Mouse (Mus musculus): ENCODE data around the gene Trim43b. TPM values are rescaled to one million over a fixed set of nuclear protein-coding genes. Genes with fewer than 3 reads are reported as not detected.
"Not testable (repeated sequence)": the region's sequence is repeated elsewhere in the genome, so short reads cannot be mapped to it uniquely, and the experiment has no call there.

Trim43b gene
- not detected in 2 replicates for polyA plus RNA-seq (2015; fragmentation: Nextera tagmentation; extraction: Ambion mirVana)

DNA sequence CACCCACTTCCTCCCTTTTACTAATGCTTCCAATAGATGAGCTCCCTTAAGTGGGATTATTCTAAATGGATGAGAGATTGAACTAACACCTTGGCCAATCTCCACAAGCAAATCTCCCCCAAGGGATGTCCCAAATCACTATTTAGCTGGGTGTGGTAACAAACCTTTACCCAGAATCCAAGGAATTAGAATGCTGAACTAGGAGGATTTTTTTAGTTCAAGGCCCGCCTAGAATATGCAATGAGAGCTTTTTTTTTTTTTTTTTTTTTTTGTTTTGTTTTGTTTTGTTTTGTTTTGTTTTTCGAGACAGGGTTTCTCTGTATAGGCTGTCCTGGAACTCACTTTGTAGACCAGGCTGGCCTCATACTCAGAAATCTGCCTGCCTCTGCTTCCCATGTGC, at the start of gene Trim43b:
Trim43b (minus strand) TSS at position 101 of the 400 bp plus-strand sequence.
- not testable (repeated sequence) for H3K36me3 ChIP-seq; H3K4me2 ChIP-seq; ATAC-seq (ENCODE audit: low read depth); H3K9ac ChIP-seq; H3K4me3 ChIP-seq; H3K4me1 ChIP-seq (replicated peaks); H3K27ac ChIP-seq (replicated peaks); H3K9me3 ChIP-seq; H3K27me3 ChIP-seq
- WGBS: 81% methylated on average over 2 of the region's 2 CpGs

- not testable (repeated sequence) for H3K27me3 ChIP-seq; H3K4me2 ChIP-seq; H3K4me1 ChIP-seq (replicated peaks); H3K36me3 ChIP-seq; H3K4me3 ChIP-seq; H3K9me3 ChIP-seq; ATAC-seq (ENCODE audit: low read depth); H3K27ac ChIP-seq (replicated peaks); H3K9ac ChIP-seq
- 92% methylated on average over 7 of the region's 7 CpGs for WGBS
Measured at GRCm38 (mm10) chr9:89104576-89104975, 11.9 kb upstream of the Trim43b start.

DNA sequence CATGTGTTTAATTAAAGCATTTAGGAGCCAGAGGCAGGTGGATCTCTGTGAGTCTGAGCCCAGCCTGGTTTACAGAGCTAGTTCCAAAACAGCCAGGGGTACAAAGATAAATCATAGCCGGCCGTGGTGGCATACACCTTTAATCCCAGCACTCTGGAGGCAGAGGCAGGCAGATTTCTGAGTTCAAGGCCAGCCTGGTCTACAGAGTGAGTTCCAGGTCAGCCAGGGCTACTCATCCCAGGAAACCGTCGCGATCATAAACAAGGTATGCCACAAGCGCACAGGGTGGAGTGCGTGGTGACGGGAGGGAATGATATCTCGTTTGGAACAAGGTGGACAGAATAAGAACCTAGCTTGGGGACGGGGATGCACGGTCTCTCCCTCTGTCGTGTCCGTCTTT, 5.9 kb downstream of the Trim43b start:
- not testable (repeated sequence) for H3K9ac ChIP-seq; H3K27me3 ChIP-seq; H3K9me3 ChIP-seq; ATAC-seq (ENCODE audit: low read depth); H3K4me3 ChIP-seq; H3K27ac ChIP-seq (replicated peaks); H3K36me3 ChIP-seq; H3K4me2 ChIP-seq; H3K4me1 ChIP-seq (replicated peaks)
- 94% methylated on average over 13 of the region's 13 CpGs for WGBS

DNA sequence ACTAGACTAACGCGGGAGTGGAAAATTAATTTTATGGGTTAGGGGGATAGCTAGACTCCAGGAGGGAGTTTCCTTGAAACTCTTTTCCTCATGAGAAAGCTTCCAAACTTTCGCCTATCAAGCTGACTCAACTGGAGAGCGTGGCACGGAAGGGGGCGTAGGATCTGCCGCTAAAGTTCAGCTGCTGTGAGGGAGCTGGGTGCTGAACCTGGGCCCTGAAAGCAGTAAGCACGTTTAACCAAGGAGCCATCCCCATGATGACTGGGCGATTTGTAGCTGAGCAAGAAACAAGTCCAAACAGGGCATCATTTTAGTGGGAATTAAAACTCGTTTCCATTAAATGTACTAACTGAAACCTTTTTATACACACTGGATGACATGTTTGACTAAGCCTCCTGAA, 13.0 kb downstream of the Trim43b start:
- H3K9me3 ChIP-seq; ATAC-seq (ENCODE audit: low read depth); H3K36me3 ChIP-seq; H3K27me3 ChIP-seq; H3K4me3 ChIP-seq; H3K4me1 ChIP-seq (replicated peaks); H3K4me2 ChIP-seq; H3K9ac ChIP-seq; H3K27ac ChIP-seq (replicated peaks): not testable (repeated sequence)
- 79% methylated on average over 10 of the region's 10 CpGs for WGBS

- WGBS: 92% methylated on average over 2 of the region's 5 CpGs
Measured at GRCm38 (mm10) chr9:89076508-89076907, 16.1 kb downstream of the Trim43b start.

GRCm38 (mm10) chr9:89067143-89067501, 25.5 kb downstream of the Trim43b start:
- H3K27ac ChIP-seq (replicated peaks); ATAC-seq (ENCODE audit: low read depth); H3K4me3 ChIP-seq; H3K27me3 ChIP-seq; H3K9ac ChIP-seq; H3K9me3 ChIP-seq; H3K36me3 ChIP-seq; H3K4me1 ChIP-seq (replicated peaks): not testable (repeated sequence)
- H3K4me2 ChIP-seq: peak overlapping the region; percentile 40; the same call in 1 of the 2 replicates
- 93% methylated on average over 4 of the region's 6 CpGs for WGBS

More at GRCm38 (mm10) chr9:89076508-89076907, 16.1 kb downstream of the Trim43b start:
- not testable (repeated sequence) for H3K36me3 ChIP-seq; H3K9ac ChIP-seq; ATAC-seq (ENCODE audit: low read depth); H3K4me3 ChIP-seq; H3K4me2 ChIP-seq; H3K27me3 ChIP-seq; H3K27ac ChIP-seq (replicated peaks); H3K9me3 ChIP-seq; H3K4me1 ChIP-seq (replicated peaks)

DNA sequence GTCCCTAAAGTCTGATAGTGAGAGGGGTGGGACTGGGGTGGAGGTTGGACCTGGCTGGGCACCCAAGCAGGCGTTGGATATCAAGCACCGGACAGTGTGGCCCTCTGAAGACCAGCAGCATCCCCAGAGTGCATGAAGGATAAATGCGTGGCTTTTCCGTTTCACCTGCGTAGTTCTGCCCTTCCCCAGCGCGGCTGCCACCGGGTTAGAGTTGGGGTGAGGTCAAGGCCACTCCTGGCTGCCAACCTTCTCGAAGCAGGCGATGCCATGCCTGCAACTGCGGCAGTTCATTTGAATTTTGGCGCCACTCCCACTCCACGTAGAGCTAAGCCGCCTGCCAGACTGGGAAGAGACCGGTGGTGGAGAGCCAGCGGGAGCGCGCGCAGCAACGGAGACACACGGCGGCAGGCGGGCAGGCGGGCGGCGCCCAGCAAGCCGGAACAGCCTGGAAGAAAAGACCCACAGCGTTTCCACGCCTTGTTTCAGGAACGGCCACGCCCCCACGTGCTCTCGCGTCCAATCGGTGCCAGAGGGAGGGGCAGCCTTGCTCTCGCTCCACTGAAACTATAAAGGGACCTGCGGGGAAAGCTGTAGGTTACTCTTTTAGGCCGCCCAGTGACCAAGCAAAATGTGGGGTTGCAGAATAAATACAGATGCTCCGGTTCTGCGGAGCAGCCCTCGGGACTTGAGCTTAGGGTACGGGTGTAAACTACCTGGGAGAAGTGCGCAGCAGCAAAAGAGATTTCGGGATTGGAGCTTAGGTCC, 26.1 kb downstream of the Trim43b start:
- not testable (repeated sequence) for H3K4me1 ChIP-seq (replicated peaks); H3K36me3 ChIP-seq; H3K9me3 ChIP-seq; H3K9ac ChIP-seq; H3K27me3 ChIP-seq; H3K27ac ChIP-seq (replicated peaks)
- H3K4me3 ChIP-seq: peak overlapping the region; percentile 22
- peak overlapping the region; percentile 40 for H3K4me2 ChIP-seq
- peak; percentile 100 for ATAC-seq (ENCODE audit: low read depth)
- 61% methylated on average over 39 of the region's 44 CpGs for WGBS

Other genes with a start within 250 kb of the Trim43b start
- not detected in 2 replicates for gene Bcl2a1a, start 135.9 kb downstream of the Trim43b start, polyA plus RNA-seq (2015; fragmentation: Nextera tagmentation; extraction: Ambion mirVana)
- gene Bcl2a1b, start 106.4 kb upstream of the Trim43b start, polyA plus RNA-seq (2015; fragmentation: Nextera tagmentation; extraction: Ambion mirVana): 1.1 and 1.5 TPM in 2 replicates
- gene Gm29094, start 106.5 kb upstream of the Trim43b start, polyA plus RNA-seq (2015; fragmentation: Nextera tagmentation; extraction: Ambion mirVana): 0.67 TPM in 1 of 2 replicates, not detected in the other
- gene Mthfs, start 117.8 kb upstream of the Trim43b start, polyA plus RNA-seq (2015; fragmentation: Nextera tagmentation; extraction: Ambion mirVana): 13.8 and 19.0 TPM in 2 replicates